Mouse (Mus musculus) hindbrain, postnatal 0 days (tissue): ENCODE measurements around the gene Adam6a. TPM values are rescaled to one million over a fixed set of nuclear protein-coding genes. Genes with fewer than 3 reads are reported as not detected.
"Not testable (repeated sequence)": the region's sequence is repeated elsewhere in the genome, so short reads cannot be mapped to it uniquely, and the experiment has no call there.

ENCODE experiments used
- ATAC-seq: fragments of 200-750 bp; cut with Nextera tagmentation; 2 replicates; pipeline ENCODE4 v1.8.0; 2017; ENCODE audit warnings: mild to moderate bottlenecking, moderate TSS enrichment, moderate library complexity
- DNase-seq: peaks from one replicate; pipeline ENCODE4 v3.0.0-alpha.2; 2015; ENCODE audit warnings: low spot score
- H3K27ac ChIP-seq: fragments of 300-500 bp; sonication (generic); 2 replicates; pipeline ENCODE4 v1.5.1; 2014; ENCODE audit warnings: mild to moderate bottlenecking
- H3K27me3 ChIP-seq: fragments of 300-500 bp; sonication (generic); 2 replicates; pipeline ENCODE4 v1.6.1; 2014; ENCODE audit warnings: low read length, mixed read lengths; ENCODE audit not compliant: insufficient read depth
- H3K36me3 ChIP-seq: fragments of 300-500 bp; sonication (generic); 2 replicates; pipeline ENCODE4 v1.6.1; 2014; ENCODE audit warnings: low read length, mixed read lengths; ENCODE audit not compliant: insufficient read depth
- H3K4me1 ChIP-seq: fragments of 300-500 bp; sonication (generic); 2 replicates; pipeline ENCODE4 v1.6.1; 2014; ENCODE audit warnings: antibody characterized with exemption, low read length, mixed read lengths; ENCODE audit not compliant: insufficient read depth
- H3K4me2 ChIP-seq: fragments of 300-500 bp; sonication (generic); 2 replicates; pipeline ENCODE4 v1.6.1; 2014; ENCODE audit warnings: low read depth, mild to moderate bottlenecking, low read length, moderate library complexity, mixed read lengths
- H3K4me3 ChIP-seq: fragments of 300-500 bp; sonication (generic); 2 replicates; pipeline ENCODE4 v1.5.1; 2014; ENCODE audit warnings: low read length
- H3K9ac ChIP-seq: fragments of 300-500 bp; sonication (generic); replicated peaks from 2 replicates; pipeline ENCODE4 v1.6.1; 2014; ENCODE audit warnings: mild to moderate bottlenecking, low read length, moderate library complexity, mixed read lengths
- H3K9me3 ChIP-seq: fragments of 300-500 bp; sonication (generic); 2 replicates; pipeline ENCODE4 v1.6.1; 2016; ENCODE audit warnings: low read length, mixed read lengths
- CTCF ChIP-seq: IDR thresholded peaks from 2 replicates; pipeline ENCODE4 v1.5.1; 2016; ENCODE audit warnings: antibody characterized with exemption, control low read depth, low read depth
- WGBS: fragments of 180-500 bp; shearing (Covaris S2); extraction: QIAGEN DNeasy Blood & Tissue Kit; methylation state at CpG from one replicate; pipeline ENCODE4 v1.1.7; 2014; 5-methylcytosine and 5-hydroxymethylcytosine counted together
- polyA plus RNA-seq: library from polyadenylated mRNA; unstranded; fragments of >200 nt; fragmentation: Nextera tagmentation; extraction: Ambion mirVana; gene quantifications from 2 replicates; pipeline ENCODE4 v1.2.1, GENCODE M21; 2015
- total RNA-seq: library from RNA; depleted of rRNA; stranded (reverse); fragments of >200 nt; gene quantifications from 2 replicates; pipeline ENCODE4 v1.2.3, GENCODE M21; 2014; rRNA removed

Adam6a gene
- total RNA-seq (not detected in 2 replicates), polyA plus RNA-seq (not detected in 2 replicates)

DNA sequence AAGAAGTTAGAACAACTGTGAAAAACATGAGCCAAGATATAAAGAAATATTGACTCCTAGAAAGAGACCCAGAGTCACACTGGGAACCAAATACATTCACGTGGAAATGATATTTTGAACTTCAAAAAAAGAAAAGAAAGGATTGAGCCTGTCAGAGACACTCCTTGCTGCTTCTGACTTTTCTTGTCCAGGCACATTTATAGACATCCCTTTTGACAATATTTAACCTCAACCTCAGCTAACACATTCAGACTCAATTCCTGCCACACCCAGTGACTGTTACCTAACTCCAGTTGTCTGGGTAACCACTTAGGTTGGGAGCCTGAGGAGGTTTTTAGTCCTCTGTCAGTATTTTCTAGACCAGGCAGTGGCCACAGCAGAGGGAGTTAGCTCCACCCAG, at the start of gene Adam6a:
Gene Adam6a, plus strand, starts transcription at position 301 of the 400 bp plus-strand sequence.
- H3K4me1 ChIP-seq, H3K36me3 ChIP-seq, H3K4me2 ChIP-seq, DNase-seq, H3K4me3 ChIP-seq, H3K9ac ChIP-seq, H3K9me3 ChIP-seq, H3K27ac ChIP-seq, H3K27me3 ChIP-seq, ATAC-seq: not testable (repeated sequence)
- WGBS, result no CpG with 5 or more reads among the region's 1 CpGs

DNA sequence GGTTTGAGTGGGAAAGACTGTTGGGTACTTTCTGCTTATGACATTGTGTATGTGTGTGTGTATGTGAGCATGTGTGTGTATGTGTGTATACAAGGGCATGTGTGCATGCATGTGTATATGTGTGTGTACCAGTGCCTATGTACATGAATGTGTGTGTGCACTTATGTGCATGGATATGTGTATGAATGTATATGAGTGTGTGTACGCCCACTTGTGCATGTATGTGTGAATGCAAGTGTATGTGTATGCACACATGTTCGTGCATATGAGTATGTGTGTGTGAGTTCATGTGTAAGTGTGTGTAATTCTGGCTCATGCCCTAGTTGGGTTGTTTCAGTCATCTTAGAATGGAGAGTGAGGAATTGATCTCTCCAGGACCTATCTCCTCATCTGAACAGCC, 17.8 kb upstream of the Adam6a start:
- TF ChIP-seq CTCF, result no peak

DNA sequence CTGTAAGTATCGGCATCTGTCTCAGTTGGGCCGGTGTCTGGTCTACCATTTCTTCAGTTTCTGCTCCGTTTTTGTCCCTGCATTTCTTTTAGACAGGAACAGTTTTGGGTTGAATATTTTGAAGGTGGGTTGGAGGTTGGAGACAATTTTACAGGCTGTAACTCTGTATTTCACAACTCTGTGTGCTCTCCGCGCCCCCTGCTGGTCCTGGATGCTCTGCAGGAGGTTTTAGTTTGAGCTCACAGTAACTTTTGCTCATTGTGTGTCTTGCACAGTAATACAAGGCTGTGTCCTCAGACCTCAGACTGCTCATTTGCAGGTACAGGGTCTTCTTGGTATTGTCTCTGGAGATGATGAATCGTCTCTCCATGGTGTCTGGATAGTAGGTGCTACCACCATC, 34.5 kb downstream of the Adam6a start:
- Histone ChIP-seq H3K4me1 (no peaks in the 10 kb centered on the region), H3K9ac (no peak overlapping the region), H3K27ac (no peak overlapping the region), H3K9me3 (peaks cover 7% of the 10 kb centered on the region; the same call in 1 of the 2 replicates), H3K4me2 (no peak overlapping the region), H3K27me3 (no peaks in the 10 kb centered on the region), H3K36me3 (no peaks in the 10 kb centered on the region), H3K4me3 (no peak overlapping the region)
- no peak for ATAC-seq
- no peak for TF ChIP-seq CTCF
- DNase-seq, result no peak
- 55% methylated on average over 6 of the region's 6 CpGs for WGBS

More for the DNA sequence above, 17.8 kb upstream of the Adam6a start:
- H3K4me1 ChIP-seq, result no peaks in the 10 kb centered on the region
- no peaks in the 10 kb centered on the region for H3K36me3 ChIP-seq
- H3K9me3 ChIP-seq, result peaks cover 5% of the 10 kb centered on the region
- H3K9ac ChIP-seq, result no peak overlapping the region
- 72% methylated on average over 2 of the region's 2 CpGs for WGBS
- DNase-seq, result no peak
- no peak overlapping the region for H3K4me2 ChIP-seq
- ATAC-seq, result no peak
- H3K27me3 ChIP-seq, result no peaks in the 10 kb centered on the region
- H3K4me3 ChIP-seq, result no peak overlapping the region
- H3K27ac ChIP-seq, result no peak overlapping the region

DNA sequence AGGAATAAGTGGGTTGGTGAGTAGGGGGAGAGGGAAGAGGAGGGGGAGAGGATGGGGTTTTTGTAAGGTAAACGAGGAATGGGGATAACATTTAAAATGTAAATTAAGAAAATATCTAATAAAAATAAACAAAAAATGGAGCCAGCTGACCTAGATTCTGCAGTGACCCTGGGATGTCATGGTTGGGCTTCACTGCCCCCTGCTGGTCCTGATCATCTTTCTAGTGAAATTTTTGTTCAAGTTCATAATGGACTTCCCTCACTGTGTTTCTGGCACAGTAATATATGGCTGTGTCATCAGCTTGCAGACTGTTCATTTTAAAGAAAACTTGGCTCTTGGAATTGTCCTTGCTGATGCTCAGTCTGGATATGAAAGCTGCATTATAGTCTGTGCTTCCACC, 44.3 kb downstream of the Adam6a start:
- H3K9me3 ChIP-seq, result no peaks in the 10 kb centered on the region
- H3K9ac ChIP-seq, result no peak overlapping the region
- no peak for ATAC-seq
- no peak for TF ChIP-seq CTCF
- H3K27me3 ChIP-seq, result no peaks in the 10 kb centered on the region
- no peak for DNase-seq
- H3K4me3 ChIP-seq, result no peak overlapping the region
- 78% methylated on average over 1 of the region's 1 CpGs for WGBS
- no peak overlapping the region for H3K4me2 ChIP-seq
- H3K27ac ChIP-seq, result no peak overlapping the region
- H3K36me3 ChIP-seq, result no peaks in the 10 kb centered on the region
- H3K4me1 ChIP-seq, result no peaks in the 10 kb centered on the region

Other genes starting within 250 kb of the Adam6a start
- gene Adam6b, start 54.4 kb upstream of the Adam6a start, total RNA-seq, result not detected in 2 replicates
- not detected in 2 replicates for gene Adam6b, start 54.4 kb upstream of the Adam6a start, polyA plus RNA-seq